Mouse (Mus musculus) liver, embryonic 11.5 days (tissue): ENCODE data around the gene Brk1. TPM values are rescaled to one million over a fixed set of nuclear protein-coding genes. Genes with fewer than 3 reads are reported as not detected.

ENCODE experiments used
- ATAC-seq: fragments of 200-750 bp; cut with Nextera tagmentation; replicated peaks from 2 replicates; pipeline ENCODE4 v1.8.0; 2017; ENCODE audit warnings: moderate number of reproducible peaks, mild to moderate bottlenecking, moderate TSS enrichment, moderate library complexity; ENCODE audit not compliant: low FRiP score
- DNase-seq: peaks from one replicate; pipeline ENCODE4 v3.0.0-alpha.2; 2017; ENCODE audit warnings: low spot score
- H3K27ac ChIP-seq: fragments of 300-500 bp; sonication (generic); 2 replicates; pipeline ENCODE4 v1.5.1; 2014; ENCODE audit warnings: mild to moderate bottlenecking, low read depth, low read length, control low read depth
- H3K27me3 ChIP-seq: fragments of 300-500 bp; sonication (generic); replicated peaks from 2 replicates; pipeline ENCODE4 v1.6.1; 2014; ENCODE audit warnings: low read length, mixed read lengths; ENCODE audit not compliant: control insufficient read depth, insufficient read depth
- H3K36me3 ChIP-seq: fragments of 300-500 bp; sonication (generic); 2 replicates; pipeline ENCODE4 v1.6.1; 2014; ENCODE audit warnings: mild to moderate bottlenecking, low read length, moderate library complexity, mixed read lengths; ENCODE audit not compliant: control insufficient read depth, insufficient read depth
- H3K4me1 ChIP-seq: fragments of 300-500 bp; sonication (generic); replicated peaks from 2 replicates; pipeline ENCODE4 v1.6.1; 2014; ENCODE audit warnings: low read length, mixed read lengths; ENCODE audit not compliant: control insufficient read depth, insufficient read depth
- H3K4me2 ChIP-seq: fragments of 300-500 bp; sonication (generic); 2 replicates; pipeline ENCODE4 v1.6.1; 2014; ENCODE audit warnings: mild to moderate bottlenecking, control low read depth, moderate library complexity
- H3K4me3 ChIP-seq: fragments of 300-500 bp; sonication (generic); 2 replicates; pipeline ENCODE4 v1.5.1; 2014; ENCODE audit warnings: low read depth, low read length, control low read depth
- H3K9ac ChIP-seq: fragments of 300-500 bp; sonication (generic); 2 replicates; pipeline ENCODE4 v1.6.1; 2014; ENCODE audit warnings: low read depth, low read length, control low read depth
- H3K9me3 ChIP-seq: fragments of 300-500 bp; sonication (generic); 2 replicates; pipeline ENCODE4 v1.6.1; 2016; ENCODE audit warnings: low read length, inconsistent platforms, mixed read lengths; ENCODE audit not compliant: control insufficient read depth
- WGBS: fragments of 180-500 bp; shearing (Covaris S2); extraction: QIAGEN DNeasy Blood & Tissue Kit; methylation state at CpG from one replicate; pipeline ENCODE4 v1.1.7; 2014; 5-methylcytosine and 5-hydroxymethylcytosine counted together
- polyA plus RNA-seq: library from polyadenylated mRNA; unstranded; fragments of >200 nt; fragmentation: Nextera tagmentation; extraction: Ambion mirVana; gene quantifications from 2 replicates; pipeline ENCODE4 v1.2.1, GENCODE M21; 2014

Gene Brk1
- polyA plus RNA-seq = 166 and 173 TPM in 2 replicates

- H3K9me3 ChIP-seq = no peaks in the 10 kb centered on the region
- peak within 1 kb of the TSS; percentile 90 for H3K9ac ChIP-seq
- peaks cover 8% of the 10 kb centered on the region for H3K4me1 ChIP-seq
- H3K27me3 ChIP-seq = no peaks in the 10 kb centered on the region
- H3K27ac ChIP-seq = peak within 1 kb of the TSS; percentile 70
- peak within 1 kb of the TSS; percentile 74 for H3K4me2 ChIP-seq
- DNase-seq (peak; percentile 86), ATAC-seq (peak; percentile 92)
- under 1% methylated on average over 65 of the region's 65 CpGs for WGBS
- peak within 1 kb of the TSS; percentile 91 for H3K4me3 ChIP-seq
- H3K36me3 ChIP-seq = no peaks in the 10 kb centered on the region; the same call in 1 of the 2 replicates
Measured at GRCm38 (mm10) chr6:113604432-113605223, at the start of gene Brk1. Gene Brk1 (plus strand): TSS chr6:113604772.

- Histone ChIP-seq H3K27ac (no peak overlapping the region), H3K9ac (no peak overlapping the region), H3K4me1 (no peaks in the 10 kb centered on the region), H3K27me3 (no peaks in the 10 kb centered on the region), H3K4me2 (no peak overlapping the region), H3K4me3 (no peak overlapping the region), H3K9me3 (no peaks in the 10 kb centered on the region), H3K36me3 (peaks cover 9% of the 10 kb centered on the region; the same call in 1 of the 2 replicates)
- WGBS = 88% methylated on average over 6 of the region's 6 CpGs
- DNase-seq = no peak
- ATAC-seq = no peak
Measured at GRCm38 (mm10) chr6:113559736-113560135, 44.8 kb upstream of the Brk1 start.

- Histone ChIP-seq H3K9ac (no peak overlapping the region), H3K36me3 (peaks cover 8% of the 10 kb centered on the region), H3K4me3 (no peak overlapping the region), H3K4me1 (no peaks in the 10 kb centered on the region), H3K4me2 (no peak overlapping the region), H3K9me3 (no peaks in the 10 kb centered on the region), H3K27ac (no peak overlapping the region), H3K27me3 (no peaks in the 10 kb centered on the region)
- ATAC-seq (no peak), DNase-seq (no peak)
- WGBS = 95% methylated on average over 1 of the region's 1 CpGs
Measured at GRCm38 (mm10) chr6:113564557-113564956, 40.0 kb upstream of the Brk1 start.

GRCm38 (mm10) chr6:113576044-113576443 is 28.5 kb upstream of the Brk1 start:
- peaks cover 21% of the 10 kb centered on the region for H3K36me3 ChIP-seq
- H3K27me3 ChIP-seq = no peaks in the 10 kb centered on the region
- H3K9me3 ChIP-seq = no peaks in the 10 kb centered on the region
- H3K27ac ChIP-seq = no peak overlapping the region
- no peak overlapping the region for H3K9ac ChIP-seq
- H3K4me2 ChIP-seq = no peak overlapping the region
- DNase-seq (no peak), ATAC-seq (no peak)
- no peaks in the 10 kb centered on the region for H3K4me1 ChIP-seq
- no peak overlapping the region for H3K4me3 ChIP-seq
- WGBS = 96% methylated on average over 6 of the region's 6 CpGs

GRCm38 (mm10) chr6:113579306-113579705 is 25.3 kb upstream of the Brk1 start:
- DNase-seq = no peak
- H3K4me1 ChIP-seq = no peaks in the 10 kb centered on the region
- H3K9ac ChIP-seq = no peak overlapping the region
- H3K27me3 ChIP-seq = no peaks in the 10 kb centered on the region
- no peaks in the 10 kb centered on the region for H3K9me3 ChIP-seq
- no peak for ATAC-seq
- whole genome bisulfite sequencing = 97% methylated on average over 3 of the region's 3 CpGs
- H3K4me3 ChIP-seq = no peak overlapping the region
- H3K36me3 ChIP-seq = peaks cover 14% of the 10 kb centered on the region
- H3K27ac ChIP-seq = no peak overlapping the region
- H3K4me2 ChIP-seq = no peak overlapping the region

- Histone ChIP-seq H3K4me2 (no peak overlapping the region), H3K4me3 (no peak overlapping the region), H3K9me3 (no peaks in the 10 kb centered on the region), H3K36me3 (peaks cover 5% of the 10 kb centered on the region; the same call in 1 of the 2 replicates), H3K27ac (no peak overlapping the region), H3K9ac (no peak overlapping the region), H3K27me3 (no peaks in the 10 kb centered on the region), H3K4me1 (no peaks in the 10 kb centered on the region)
- ATAC-seq (no peak), DNase-seq (no peak)
- WGBS = 89% methylated on average over 4 of the region's 4 CpGs
Measured at GRCm38 (mm10) chr6:113583023-113583422, 21.5 kb upstream of the Brk1 start.

GRCm38 (mm10) chr6:113585065-113585464 is 19.5 kb upstream of the Brk1 start:
- no peak for ATAC-seq
- Histone ChIP-seq H3K4me1 (no peaks in the 10 kb centered on the region), H3K27me3 (no peaks in the 10 kb centered on the region), H3K27ac (no peak overlapping the region), H3K9me3 (no peaks in the 10 kb centered on the region), H3K9ac (no peak overlapping the region), H3K36me3 (peaks cover 5% of the 10 kb centered on the region; the same call in 1 of the 2 replicates), H3K4me2 (no peak overlapping the region), H3K4me3 (no peak overlapping the region)
- 87% methylated on average over 5 of the region's 5 CpGs for WGBS
- no peak for DNase-seq

GRCm38 (mm10) chr6:113586466-113587183 is 17.9 kb upstream of the Brk1 start:
- Histone ChIP-seq H3K27me3 (no peaks in the 10 kb centered on the region), H3K4me3 (no peak overlapping the region), H3K9me3 (no peaks in the 10 kb centered on the region), H3K4me2 (no peak overlapping the region), H3K9ac (no peak overlapping the region), H3K36me3 (peaks cover 2% of the 10 kb centered on the region; the same call in 1 of the 2 replicates), H3K27ac (no peak overlapping the region), H3K4me1 (no peaks in the 10 kb centered on the region)
- DNase-seq (no peak), ATAC-seq (no peak)
- WGBS = 76% methylated on average over 5 of the region's 5 CpGs
